ENCODE assay signal across 23 mouse cellular contexts in genomic region chr6:86797455-86797854, GRCm38 (mm10). TPM values are rescaled to one million over a fixed set of nuclear protein-coding genes. Genes with fewer than 3 reads are reported as not detected.
A peak's percentile ranks its signal among the peaks of the same experiment; 100 is the strongest.
DNase-seq lines count a peak whose midpoint lies in the region; ATAC-seq and TF ChIP-seq lines count a peak whose summit lies in the region.
"Had no signal": no experiment of that assay in that cellular context is flagged by ENCODE, and none has a peak within 500 bp of the region (broad histone marks: within the 10 kb centered on the region; RNA-seq: fewer than 3 reads in every experiment).

No protein-coding gene starts in this region.

- H3K9me3 ChIP-seq in embryonic facial prominence, embryonic 14.5 days (ENCODE audit: control insufficient read depth, low read length): no peaks in the 10 kb centered on the region
- H3K9me3 ChIP-seq in embryonic facial prominence, embryonic 10.5 days: no peaks in the 10 kb centered on the region
- H3K9me3 ChIP-seq in lung, embryonic 14.5 days (ENCODE audit: low read depth, low read length): no peaks in the 10 kb centered on the region
- no peaks in the 10 kb centered on the region for H3K9me3 ChIP-seq in stomach, postnatal 0 days (ENCODE audit: control insufficient read depth, low read length)
- H3K9me3 ChIP-seq in hindbrain, embryonic 10.5 days: no peaks in the 10 kb centered on the region
- H3K9me3 ChIP-seq in kidney, embryonic 15.5 days (replicated peaks): no peaks in the 10 kb centered on the region
- H3K9me3 ChIP-seq: embryonic facial prominence, embryonic 12.5 days; forebrain, embryonic 13.5 days; G1E; heart, embryonic 10.5 days; hindbrain, embryonic 13.5 days had no signal

- no peak for ATAC-seq in embryonic facial prominence, embryonic 14.5 days (ENCODE audit: low read depth)
- ATAC-seq in lung, embryonic 14.5 days (ENCODE audit: insufficient read depth): no peak
- no peak for ATAC-seq in stomach, postnatal 0 days (ENCODE audit: low FRiP score, low TSS enrichment)
- ATAC-seq in kidney, embryonic 15.5 days (replicated peaks; ENCODE audit: low FRiP score): no peak
- ATAC-seq: CD4-positive, CD25-positive, alpha-beta regulatory T cell, adult 4 months; forebrain, embryonic 13.5 days had no signal

- TF ChIP-seq EP300 in stomach, postnatal 0 days (optimal IDR thresholded peaks at IDR 0.05): no peak

- no peaks in the 10 kb centered on the region for H3K36me3 ChIP-seq in embryonic facial prominence, embryonic 14.5 days (ENCODE audit: control insufficient read depth, insufficient read depth, low read length)
- H3K36me3 ChIP-seq in embryonic facial prominence, embryonic 10.5 days (replicated peaks): no peaks in the 10 kb centered on the region
- H3K36me3 ChIP-seq in lung, embryonic 14.5 days (ENCODE audit: insufficient read depth): no peaks in the 10 kb centered on the region
- H3K36me3 ChIP-seq in stomach, postnatal 0 days (ENCODE audit: control insufficient read depth, insufficient read depth, low read length): no peaks in the 10 kb centered on the region
- no peaks in the 10 kb centered on the region for H3K36me3 ChIP-seq in hindbrain, embryonic 10.5 days
- H3K36me3 ChIP-seq in kidney, embryonic 15.5 days: no peaks in the 10 kb centered on the region
- H3K36me3 ChIP-seq: embryonic facial prominence, embryonic 12.5 days; G1E; heart, embryonic 10.5 days; hindbrain, embryonic 13.5 days had no signal

- WGBS in embryonic facial prominence, embryonic 14.5 days: 61% methylated on average over 4 of the region's 4 CpGs
- 60% methylated on average over 4 of the region's 4 CpGs for WGBS in embryonic facial prominence, embryonic 10.5 days
- WGBS in lung, embryonic 14.5 days: 49% methylated on average over 4 of the region's 4 CpGs
- 45% methylated on average over 4 of the region's 4 CpGs for WGBS in stomach, postnatal 0 days
- WGBS in hindbrain, embryonic 10.5 days: 62% methylated on average over 4 of the region's 4 CpGs
- WGBS in kidney, embryonic 15.5 days: 63% methylated on average over 4 of the region's 4 CpGs

- TF ChIP-seq CTCF in lung, embryonic 14.5 days (IDR thresholded peaks at IDR 0.05; ENCODE audit: low read depth): no peak
- no peak for TF ChIP-seq CTCF in stomach, postnatal 0 days (IDR thresholded peaks at IDR 0.05; ENCODE audit: low read depth)

- no peak overlapping the region for H3K4me3 ChIP-seq in embryonic facial prominence, embryonic 14.5 days (ENCODE audit: low read depth, low read length)
- no peak overlapping the region for H3K4me3 ChIP-seq in embryonic facial prominence, embryonic 10.5 days
- no peak overlapping the region for H3K4me3 ChIP-seq in lung, embryonic 14.5 days (ENCODE audit: low read depth, low read length)
- no peak overlapping the region for H3K4me3 ChIP-seq in stomach, postnatal 0 days (ENCODE audit: low read depth, low read length)
- H3K4me3 ChIP-seq in hindbrain, embryonic 10.5 days: no peak overlapping the region
- H3K4me3 ChIP-seq in kidney, embryonic 15.5 days (replicated peaks): no peak overlapping the region
- H3K4me3 ChIP-seq: embryonic facial prominence, embryonic 12.5 days; forebrain, embryonic 13.5 days; heart, embryonic 10.5 days; hindbrain, embryonic 13.5 days had no signal

- H3K4me2 ChIP-seq in embryonic facial prominence, embryonic 14.5 days (ENCODE audit: low read depth, low read length): no peak overlapping the region
- no peak overlapping the region for H3K4me2 ChIP-seq in lung, embryonic 14.5 days
- H3K4me2 ChIP-seq in stomach, postnatal 0 days (replicated peaks; ENCODE audit: low read depth): no peak overlapping the region
- H3K4me2 ChIP-seq in kidney, embryonic 15.5 days: no peak overlapping the region
- H3K4me2 ChIP-seq: embryonic facial prominence, embryonic 12.5 days; forebrain, embryonic 13.5 days; hindbrain, embryonic 13.5 days had no signal

- H3K27ac ChIP-seq in embryonic facial prominence, embryonic 14.5 days (replicated peaks; ENCODE audit: low read depth, low read length): no peak overlapping the region
- H3K27ac ChIP-seq in embryonic facial prominence, embryonic 10.5 days (replicated peaks): no peak overlapping the region
- H3K27ac ChIP-seq in lung, embryonic 14.5 days (ENCODE audit: low read depth): no peak overlapping the region
- no peak overlapping the region for H3K27ac ChIP-seq in stomach, postnatal 0 days (replicated peaks)
- no peak overlapping the region for H3K27ac ChIP-seq in hindbrain, embryonic 10.5 days
- H3K27ac ChIP-seq in kidney, embryonic 15.5 days: no peak overlapping the region
- H3K27ac ChIP-seq: embryonic facial prominence, embryonic 12.5 days; forebrain, embryonic 13.5 days; heart, embryonic 10.5 days; hindbrain, embryonic 13.5 days had no signal

- no peak overlapping the region for H3K9ac ChIP-seq in embryonic facial prominence, embryonic 14.5 days (ENCODE audit: low read depth, low read length)
- H3K9ac ChIP-seq in lung, embryonic 14.5 days: no peak overlapping the region
- no peak overlapping the region for H3K9ac ChIP-seq in stomach, postnatal 0 days (ENCODE audit: low read length)
- H3K9ac ChIP-seq in kidney, embryonic 15.5 days: no peak overlapping the region
- H3K9ac ChIP-seq: embryonic facial prominence, embryonic 12.5 days; forebrain, embryonic 13.5 days; hindbrain, embryonic 13.5 days had no signal

- no peaks in the 10 kb centered on the region; the same call in 1 of the 2 replicates for H3K27me3 ChIP-seq in embryonic facial prominence, embryonic 14.5 days (replicated peaks; ENCODE audit: control insufficient read depth, insufficient read depth, low read length)
- peaks cover 48% of the 10 kb centered on the region for H3K27me3 ChIP-seq in embryonic facial prominence, embryonic 10.5 days (replicated peaks; ENCODE audit: low read depth, poor library complexity, severe bottlenecking)
- H3K27me3 ChIP-seq in lung, embryonic 14.5 days (ENCODE audit: insufficient read depth, low read length): 0 out of 2 replicates have a peak, but pooled peaks cover 3% of the 10 kb centered on the region
- H3K27me3 ChIP-seq in stomach, postnatal 0 days (ENCODE audit: control insufficient read depth, insufficient read depth, low read length): no peaks in the 10 kb centered on the region
- H3K27me3 ChIP-seq in hindbrain, embryonic 10.5 days (ENCODE audit: insufficient read depth, poor library complexity, severe bottlenecking): peaks cover 43% of the 10 kb centered on the region
- H3K27me3 ChIP-seq in kidney, embryonic 15.5 days: peaks cover 14% of the 10 kb centered on the region

- no peaks in the 10 kb centered on the region for H3K4me1 ChIP-seq in embryonic facial prominence, embryonic 14.5 days (ENCODE audit: control insufficient read depth, insufficient read depth, low read length)
- H3K4me1 ChIP-seq in embryonic facial prominence, embryonic 10.5 days: peaks cover 15% of the 10 kb centered on the region
- peaks cover 4% of the 10 kb centered on the region; the same call in 1 of the 2 replicates for H3K4me1 ChIP-seq in lung, embryonic 14.5 days (ENCODE audit: insufficient read depth)
- 0 out of 2 replicates have a peak, but pooled peaks cover 3% of the 10 kb centered on the region for H3K4me1 ChIP-seq in stomach, postnatal 0 days (replicated peaks; ENCODE audit: control insufficient read depth, insufficient read depth)
- H3K4me1 ChIP-seq in hindbrain, embryonic 10.5 days (replicated peaks): peaks cover 16% of the 10 kb centered on the region
- H3K4me1 ChIP-seq in kidney, embryonic 15.5 days: peaks cover 10% of the 10 kb centered on the region

- peak; percentile 53 for DNase-seq in embryonic facial prominence, embryonic 14.5 days (ENCODE audit: low spot score)
- DNase-seq in embryonic facial prominence, embryonic 10.5 days (ENCODE audit: low spot score): no peak
- peak; percentile 68 for DNase-seq in lung, embryonic 14.5 days
- DNase-seq in lung, postnatal 10 days: peak; percentile 54
- peak; percentile 77 for DNase-seq in stomach, postnatal 0 days (ENCODE audit: low spot score)
- DNase-seq in hindbrain, embryonic 10.5 days (ENCODE audit: low spot score): no peak
- DNase-seq: adrenal gland, adult 8-10 months; adrenal gland, postnatal 36 days; B cell, adult 2 months; cerebellum, adult 2 months; cerebellum, postnatal 10 days; embryo, embryonic 11 days; gastrocnemius, postnatal 36 days; heart, adult 11 months; heart, postnatal 10 days; heart, postnatal 4 days had no signal

RNA-seq across cellular contexts. Expression of gene Anxa4, which starts 4.1 kb away (rescaled TPM):
- polyA plus RNA-seq in embryonic facial prominence, embryonic 14.5 days (2014; fragmentation: Nextera tagmentation; extraction: Ambion mirVana): 44.1 and 46.7 TPM in 2 replicates
- polyA plus RNA-seq in embryonic facial prominence, embryonic 10.5 days (2016; fragmentation: Nextera tagmentation; extraction: Ambion mirVana): 6.8 and 7.0 TPM in 2 replicates
- 90.4 and 100 TPM in 2 replicates for polyA plus RNA-seq in lung, embryonic 14.5 days (2014; fragmentation: Nextera tagmentation; extraction: Ambion mirVana)
- polyA plus RNA-seq in stomach, postnatal 0 days (2015; fragmentation: Nextera tagmentation; extraction: Ambion mirVana): 111 and 114 TPM in 2 replicates
- 7.4 and 8.7 TPM in 2 replicates for polyA plus RNA-seq in hindbrain, embryonic 10.5 days (2016; fragmentation: Nextera tagmentation; extraction: Ambion mirVana)
- 40.0 and 43.8 TPM in 2 replicates for polyA plus RNA-seq in kidney, embryonic 15.5 days (2015; fragmentation: Nextera tagmentation; extraction: Ambion mirVana)

RNA-seq across cellular contexts. Expression of gene Aak1, which starts 51.9 kb away (rescaled TPM):
- polyA plus RNA-seq in embryonic facial prominence, embryonic 14.5 days (2014; fragmentation: Nextera tagmentation; extraction: Ambion mirVana): 17.8 and 22.4 TPM in 2 replicates
- polyA plus RNA-seq in embryonic facial prominence, embryonic 10.5 days (2016; fragmentation: Nextera tagmentation; extraction: Ambion mirVana): 11.3 and 13.3 TPM in 2 replicates
- polyA plus RNA-seq in lung, embryonic 14.5 days (2014; fragmentation: Nextera tagmentation; extraction: Ambion mirVana): 18.3 and 20.7 TPM in 2 replicates
- 5.6 and 5.8 TPM in 2 replicates for polyA plus RNA-seq in stomach, postnatal 0 days (2015; fragmentation: Nextera tagmentation; extraction: Ambion mirVana)
- 12.1 and 18.8 TPM in 2 replicates for polyA plus RNA-seq in hindbrain, embryonic 10.5 days (2016; fragmentation: Nextera tagmentation; extraction: Ambion mirVana)
- polyA plus RNA-seq in kidney, embryonic 15.5 days (2015; fragmentation: Nextera tagmentation; extraction: Ambion mirVana): 12.1 and 13.5 TPM in 2 replicates

Comparison
In these comparisons a context has a peak if more than half of its experiments do, and no peak if none do; other contexts are left out.
1. DNase-seq: peak in embryonic facial prominence, embryonic 14.5 days (single experiment), lung, embryonic 14.5 days (single experiment), lung, postnatal 10 days (single experiment) and stomach, postnatal 0 days (single experiment); none in embryonic facial prominence, embryonic 10.5 days (single experiment) and hindbrain, embryonic 10.5 days (single experiment).